Mouse (Mus musculus): Measurements from ENCODE around the gene Gm10322.

Gm10322 gene

DNA sequence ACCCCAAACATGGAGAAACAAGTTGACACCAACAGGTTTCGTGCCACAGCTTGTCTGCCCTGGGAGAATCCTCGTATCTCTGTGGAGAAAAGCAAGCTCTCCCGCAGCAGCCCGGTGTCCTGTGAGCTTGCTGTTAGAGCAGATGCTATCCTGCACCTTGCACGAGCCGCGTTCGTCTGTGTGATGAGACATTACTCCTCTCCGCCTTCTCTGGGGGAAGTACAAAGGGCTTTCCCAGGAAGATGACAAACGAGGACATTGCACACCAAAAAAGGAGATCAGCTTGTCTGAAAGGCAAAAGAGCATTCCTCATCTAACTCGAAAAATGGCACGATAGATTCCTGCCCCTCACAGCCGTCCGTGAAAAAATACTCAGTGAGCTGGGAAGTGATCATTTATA is 13.0 kb upstream of the Gm10322 start:
- DNase-seq = no peak

DNA sequence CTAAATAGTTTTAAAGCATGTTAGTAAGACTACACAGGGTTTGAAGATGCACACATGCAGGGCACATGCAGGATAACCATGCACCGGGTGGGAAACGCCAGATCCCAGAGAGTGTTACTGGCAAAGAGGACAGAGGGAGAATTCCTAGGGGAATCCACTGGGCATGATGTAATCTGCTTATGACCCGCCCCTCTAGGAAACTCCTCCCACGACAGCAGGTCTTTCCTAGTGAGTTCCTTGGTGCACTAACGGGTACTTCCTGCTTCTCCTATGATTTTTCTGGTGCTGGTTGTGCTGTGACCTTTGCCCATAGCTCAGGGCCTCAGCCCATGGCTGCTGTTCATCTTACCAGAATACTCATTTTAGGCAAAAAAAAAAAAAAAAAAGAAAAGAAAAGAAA is 12.0 kb upstream of the Gm10322 start:
- DNase-seq = no peak

- no peak for DNase-seq
Measured at GRCm38 (mm10) chr10:59604879-59605464, 10.9 kb upstream of the Gm10322 start.

DNA sequence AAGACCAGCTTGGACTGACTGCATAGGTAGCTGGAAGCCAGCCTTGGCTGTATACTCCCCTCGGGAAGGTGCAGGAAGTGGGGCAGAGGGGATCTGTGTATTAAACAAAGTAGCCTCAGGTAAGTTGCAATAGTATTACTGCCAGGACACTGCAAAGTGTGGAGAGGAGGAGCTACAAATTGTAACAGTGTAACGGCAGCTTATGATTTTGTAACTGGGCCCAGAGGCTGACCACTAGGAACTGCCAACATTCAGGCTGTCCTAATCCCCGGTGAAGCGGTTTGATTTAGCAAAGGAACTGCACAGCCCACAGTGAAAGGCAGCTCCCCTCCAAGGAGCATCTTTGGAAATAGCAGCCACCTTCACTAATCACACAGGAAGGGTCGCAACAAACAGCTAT is 2.6 kb upstream of the Gm10322 start:
- no peak for DNase-seq

DNA sequence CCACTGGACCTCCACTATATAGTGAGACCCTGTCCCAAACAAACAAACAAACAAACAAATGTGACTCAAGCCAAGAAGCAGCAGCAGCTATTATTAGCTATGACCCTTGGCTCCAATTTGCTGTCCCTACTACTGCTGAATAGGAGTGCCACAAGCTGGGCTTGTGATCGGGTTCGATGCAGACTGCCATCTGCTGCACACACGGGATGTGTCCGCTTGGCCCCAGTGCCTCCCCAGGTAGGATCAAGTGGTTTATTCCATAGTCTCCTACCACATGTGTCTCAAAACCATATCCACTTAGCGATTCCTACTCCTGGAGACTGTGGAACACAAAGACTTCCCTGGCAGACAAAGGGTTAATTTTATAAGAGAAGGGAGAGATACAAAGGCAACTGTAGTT is 1.7 kb upstream of the Gm10322 start:
- no peak for DNase-seq

DNA sequence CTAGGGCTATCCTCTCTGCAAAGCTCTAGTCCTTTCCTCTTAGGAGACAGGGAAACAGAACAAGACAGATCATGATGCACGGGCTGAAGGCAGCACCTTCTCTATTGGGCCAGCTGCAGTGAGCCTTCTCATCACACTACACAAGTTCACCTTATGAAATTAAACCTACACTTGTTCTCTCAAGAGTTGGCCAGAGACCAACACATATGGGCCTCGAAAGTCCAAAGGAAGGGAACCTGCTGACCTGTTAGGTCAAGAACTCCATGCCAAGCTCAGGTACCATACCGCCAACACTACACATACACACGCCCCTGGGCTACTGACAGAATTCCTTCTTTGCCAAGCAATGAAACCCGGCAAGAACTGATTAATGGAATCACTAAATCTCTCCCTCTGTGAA is 452 bp upstream of the Gm10322 start:
- no peak for DNase-seq

DNA sequence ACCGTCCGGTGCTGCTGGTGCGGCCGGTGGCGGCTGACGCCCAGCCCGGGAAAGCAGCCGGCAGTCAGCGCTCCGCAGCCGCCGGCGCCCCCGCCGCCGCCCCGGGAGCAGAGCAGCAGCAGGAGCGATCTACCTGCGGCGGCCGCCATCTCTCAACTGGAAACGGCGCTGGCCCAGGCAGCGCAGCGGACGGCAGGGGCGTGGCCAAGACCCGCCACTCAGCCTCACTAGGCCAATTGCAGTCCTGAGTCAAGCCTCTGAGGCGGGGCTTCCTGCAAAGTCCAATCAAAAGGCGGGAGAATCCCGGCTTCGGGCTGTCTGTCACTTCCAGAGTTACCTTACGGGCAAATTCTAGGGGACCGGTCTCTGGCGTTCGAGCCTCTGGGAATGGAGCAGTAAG is 659 bp downstream of the Gm10322 start, which contains the start of gene Mcu:
Gene Mcu, minus strand, starts transcription at position 171 of the 400 bp plus-strand sequence.
- DNase-seq = peak; percentile 96

- no peak for DNase-seq
Measured at GRCm38 (mm10) chr10:59617776-59618175, 1.9 kb downstream of the Gm10322 start.

DNA sequence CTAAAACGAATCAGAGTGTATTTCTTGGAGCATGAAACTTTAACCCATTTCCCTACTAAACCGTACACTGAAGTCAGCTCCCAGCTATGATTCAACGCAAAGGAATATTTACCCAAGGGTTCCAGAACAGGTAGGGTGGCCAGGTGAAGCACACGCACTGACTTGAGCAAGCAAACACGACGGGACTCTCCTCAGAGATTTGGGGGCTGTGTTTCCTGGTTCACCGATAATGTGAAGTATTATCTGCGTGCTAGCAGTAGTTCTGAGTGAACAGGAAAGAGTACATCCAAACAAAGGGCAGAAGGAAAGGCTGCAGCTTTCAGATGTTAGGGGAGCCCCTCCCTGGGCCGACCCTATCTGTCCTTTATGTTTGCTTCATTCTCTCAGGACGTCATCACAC is 5.5 kb downstream of the Gm10322 start:
- DNase-seq = no peak

DNA sequence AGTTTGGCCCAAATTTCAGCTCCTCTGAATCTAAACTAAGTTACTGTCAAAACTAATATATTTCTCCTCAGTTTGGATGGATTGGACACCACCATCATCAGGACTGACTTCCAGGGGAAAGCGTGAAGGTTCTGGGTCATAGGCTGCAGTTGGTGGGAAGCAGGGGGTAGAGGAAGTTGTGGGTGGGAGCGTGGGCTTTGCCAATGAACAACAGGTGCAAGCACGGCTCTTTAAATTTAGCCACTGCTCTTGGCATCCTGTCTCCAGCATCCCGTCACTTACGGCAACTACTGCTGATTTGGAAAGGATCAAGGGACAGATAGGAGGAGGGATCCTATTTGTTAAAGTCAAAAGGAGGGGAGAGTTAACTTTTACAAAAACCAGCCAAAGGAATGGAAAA is 7.6 kb downstream of the Gm10322 start:
- DNase-seq = peak; percentile 60

GRCm38 (mm10) chr10:59628641-59629505 is 13.0 kb downstream of the Gm10322 start:
- DNase-seq = no peak

DNA sequence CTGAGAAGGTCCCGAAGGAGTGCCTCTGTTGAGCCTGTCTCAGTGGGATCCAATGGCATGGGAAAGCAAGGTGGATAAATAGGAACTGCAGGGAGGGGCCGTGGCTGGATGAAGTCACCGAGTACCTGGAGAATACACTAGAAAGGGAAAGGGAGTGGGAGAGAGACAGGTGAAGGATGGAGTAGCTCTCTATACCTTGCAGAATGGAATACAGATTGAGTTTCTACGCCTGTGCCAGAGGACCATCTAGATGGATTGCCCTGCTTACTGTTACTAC is 13.6 kb downstream of the Gm10322 start:
- DNase-seq = no peak

- no peak for DNase-seq
Measured at GRCm38 (mm10) chr10:59636048-59636447, 20.2 kb downstream of the Gm10322 start.

DNA sequence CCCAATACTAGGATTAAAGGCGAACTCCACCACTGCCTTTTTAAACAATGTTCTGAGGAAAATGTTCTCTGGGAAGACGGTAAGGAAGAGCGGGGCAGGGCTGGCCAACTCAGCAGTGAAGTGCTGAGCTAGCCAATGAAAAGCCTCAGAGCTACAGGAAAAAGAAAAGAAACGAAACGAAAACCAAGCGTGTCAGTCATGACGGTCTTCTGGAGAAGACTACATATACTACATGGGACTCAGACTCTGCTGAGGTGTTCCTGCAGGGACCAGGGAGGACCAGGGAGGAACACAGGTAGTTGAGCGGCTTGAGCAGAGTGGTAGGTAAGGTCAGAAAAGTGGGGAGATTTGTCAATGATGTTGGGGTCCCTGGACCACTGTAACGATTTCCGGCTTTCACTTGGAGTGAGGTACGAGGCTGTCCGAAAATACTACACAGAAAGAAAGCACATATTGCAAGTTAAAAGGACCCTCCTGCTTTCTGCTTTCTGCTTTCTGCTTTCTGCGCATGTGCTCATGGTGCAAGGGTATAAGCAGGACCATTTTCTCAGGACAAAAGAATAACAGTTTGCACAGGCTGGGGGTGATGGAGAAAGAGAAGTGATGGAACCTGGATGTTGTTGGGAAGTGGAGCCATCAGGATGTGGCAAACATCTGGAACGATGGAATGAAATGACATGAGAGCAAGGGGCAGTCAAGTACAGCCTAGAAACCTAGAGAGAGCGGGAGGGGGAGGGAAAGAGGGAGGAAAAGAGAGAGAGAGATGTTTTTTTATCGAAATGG is 21.1 kb downstream of the Gm10322 start:
- DNase-seq = peak; percentile 12

- no peak for DNase-seq
Measured at GRCm38 (mm10) chr10:59637596-59638124, 21.8 kb downstream of the Gm10322 start.

- DNase-seq = no peak
Measured at GRCm38 (mm10) chr10:59638576-59638975, 22.7 kb downstream of the Gm10322 start.

GRCm38 (mm10) chr10:59642659-59643377 is 27.0 kb downstream of the Gm10322 start:
- no peak for DNase-seq

- DNase-seq = no peak
Measured at GRCm38 (mm10) chr10:59643645-59644044, 27.8 kb downstream of the Gm10322 start.

DNA sequence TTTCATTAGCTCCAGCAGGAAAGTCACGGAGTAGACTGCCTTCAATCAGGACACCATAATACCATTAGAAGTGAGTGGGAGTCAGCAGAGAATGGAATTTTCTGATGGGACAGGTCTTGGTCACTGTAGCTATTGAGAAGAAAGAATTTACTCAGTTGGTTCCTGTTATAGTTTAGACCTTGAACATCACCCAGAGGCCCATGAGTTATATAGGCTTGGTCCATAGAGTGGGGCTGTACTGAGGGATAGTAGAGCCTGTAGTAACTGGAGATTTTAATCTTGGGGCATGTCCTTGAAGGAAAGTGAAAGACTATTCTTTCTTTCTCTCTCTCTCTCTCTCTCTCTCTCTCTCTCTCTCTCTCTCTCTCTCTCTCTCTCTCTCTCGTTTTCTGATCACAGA is 28.8 kb downstream of the Gm10322 start:
- no peak for DNase-seq

GRCm38 (mm10) chr10:59645153-59645552 is 29.3 kb downstream of the Gm10322 start:
- DNase-seq = no peak

DNA sequence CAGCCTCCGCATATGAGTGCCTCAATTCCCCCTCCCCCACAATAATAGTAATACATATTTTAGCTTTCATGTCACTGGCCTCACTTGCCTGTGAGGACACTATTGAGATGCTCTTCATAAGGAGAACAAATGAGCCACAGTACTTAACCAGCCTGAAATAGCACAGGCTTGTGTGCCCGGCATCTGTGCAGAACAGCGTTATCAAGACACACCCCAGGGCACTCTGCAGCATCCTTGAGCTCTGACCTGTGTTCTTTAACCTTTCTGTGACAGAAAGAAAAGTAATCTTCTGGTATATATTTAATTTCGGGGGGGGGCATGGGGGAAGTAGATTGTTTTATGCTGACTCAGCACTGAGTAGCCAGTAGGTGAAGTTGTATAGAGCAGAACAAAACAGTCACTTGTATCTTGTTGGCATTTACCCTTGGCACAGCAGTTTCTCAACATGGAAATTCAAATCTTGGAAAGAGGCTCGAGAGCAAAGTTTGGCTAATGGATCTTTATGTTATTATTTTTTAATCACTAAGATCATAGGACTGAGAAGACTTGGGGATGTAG is 31.0 kb downstream of the Gm10322 start:
- DNase-seq = no peak

GRCm38 (mm10) chr10:59656799-59657198 is 40.9 kb downstream of the Gm10322 start:
- no peak for DNase-seq

DNA sequence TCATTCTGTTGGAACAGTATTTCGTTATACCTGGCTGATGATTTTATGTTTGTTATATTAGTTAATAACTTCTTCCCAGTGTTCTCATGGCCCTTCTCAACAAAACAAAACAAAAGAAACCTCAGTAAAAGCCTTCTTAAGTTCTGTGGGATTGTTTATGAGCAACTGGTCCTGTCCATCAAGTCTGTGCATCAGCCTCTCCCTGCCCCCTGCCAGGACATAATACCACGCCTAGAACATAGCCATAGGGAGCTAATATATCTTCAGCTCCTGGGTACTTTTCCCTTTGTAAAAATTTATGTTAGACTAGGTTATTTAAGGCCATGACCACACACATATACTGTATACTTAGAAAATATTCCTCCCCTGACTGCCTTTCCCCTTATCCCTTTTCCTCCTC is 48.9 kb downstream of the Gm10322 start:
- no peak for DNase-seq
